Mouse (Mus musculus) bone marrow macrophage, adult 2 months (primary cell): ENCODE data around the gene Tut4.

Experiments used
- CTCF ChIP-seq: IDR thresholded peaks from 2 replicates; pipeline ENCODE4 v1.5.1; 2012; ENCODE audit warnings: low read depth, mild to moderate bottlenecking, low read length, moderate library complexity
- POLR2A ChIP-seq: IDR thresholded peaks from 2 replicates; pipeline ENCODE4 v1.6.1; 2012; ENCODE audit warnings: mild to moderate bottlenecking, low read depth, low read length, borderline replicate concordance

DNA sequence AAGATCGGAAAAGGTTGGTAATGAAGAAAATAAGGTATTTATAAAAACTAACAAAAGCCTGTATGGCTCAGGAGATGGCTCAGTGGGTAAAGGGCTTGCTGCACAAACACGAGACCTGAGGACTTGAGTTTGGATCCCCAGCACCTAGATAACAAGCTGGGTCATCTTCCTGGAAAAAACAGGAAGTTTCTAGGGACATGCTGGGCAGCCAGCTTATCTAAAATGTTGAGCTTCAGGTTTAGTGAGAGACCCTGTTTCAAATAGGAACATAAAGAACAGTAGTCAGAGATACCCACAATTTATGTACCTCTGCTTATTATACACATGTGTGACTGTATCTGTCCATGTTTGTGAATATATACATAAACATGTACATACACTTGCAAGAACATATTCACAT, 43.8 kb downstream of the Tut4 start:
- TF ChIP-seq CTCF (no peak), POLR2A (no peak)
